Mouse (Mus musculus) forebrain, postnatal 0 days (tissue): Measurements from ENCODE around the gene Slc26a3. TPM values are rescaled to one million over a fixed set of nuclear protein-coding genes. Genes with fewer than 3 reads are reported as not detected.

ENCODE experiments used
- ATAC-seq: fragments of 200-750 bp; cut with Nextera tagmentation; 2 replicates; pipeline ENCODE4 v1.8.0; 2017; ENCODE audit warnings: mild to moderate bottlenecking, moderate library complexity
- DNase-seq: peaks from one replicate; pipeline ENCODE4 v3.0.0-alpha.2; 2015
- H3K27ac ChIP-seq: fragments of 300-500 bp; sonication (generic); 2 replicates; pipeline ENCODE4 v1.5.1; 2014; ENCODE audit warnings: low read depth, mild to moderate bottlenecking, antibody characterized with exemption, low read length, moderate library complexity, mixed read lengths
- H3K27me3 ChIP-seq: fragments of 300-500 bp; sonication (generic); 2 replicates; pipeline ENCODE4 v1.6.1; 2014; ENCODE audit warnings: mild to moderate bottlenecking, low read length, mixed read lengths; ENCODE audit not compliant: insufficient read depth
- H3K36me3 ChIP-seq: fragments of 300-500 bp; sonication (generic); 2 replicates; pipeline ENCODE4 v1.6.1; 2014; ENCODE audit warnings: mild to moderate bottlenecking, moderate library complexity; ENCODE audit not compliant: insufficient read depth
- H3K4me1 ChIP-seq: fragments of 300-500 bp; sonication (generic); 2 replicates; pipeline ENCODE4 v1.6.1; 2014; ENCODE audit warnings: antibody characterized with exemption; ENCODE audit not compliant: insufficient read depth
- H3K4me2 ChIP-seq: fragments of 300-500 bp; sonication (generic); 2 replicates; pipeline ENCODE4 v1.6.1; 2014; ENCODE audit warnings: low read depth, mild to moderate bottlenecking, moderate library complexity
- H3K4me3 ChIP-seq: fragments of 300-500 bp; sonication (generic); 2 replicates; pipeline ENCODE4 v1.5.1; 2014; ENCODE audit warnings: low read depth, low read length, mixed read lengths
- H3K9ac ChIP-seq: fragments of 300-500 bp; sonication (generic); 2 replicates; pipeline ENCODE4 v1.6.1; 2014; ENCODE audit warnings: mild to moderate bottlenecking
- H3K9me3 ChIP-seq: fragments of 300-500 bp; sonication (generic); 2 replicates; pipeline ENCODE4 v1.6.1; 2016; ENCODE audit warnings: low read length
- CTCF ChIP-seq: sonication (generic); IDR thresholded peaks from 2 replicates; pipeline ENCODE4 v1.5.1; 2016; ENCODE audit warnings: antibody characterized with exemption, control low read depth, low read depth
- WGBS: fragments of 180-500 bp; shearing (Covaris S2); extraction: QIAGEN DNeasy Blood & Tissue Kit; methylation state at CpG from one replicate; pipeline ENCODE4 v1.1.7; 2014; 5-methylcytosine and 5-hydroxymethylcytosine counted together
- polyA plus RNA-seq: library from polyadenylated mRNA; unstranded; fragments of >200 nt; fragmentation: Nextera tagmentation; extraction: Ambion mirVana; gene quantifications from 2 replicates; pipeline ENCODE4 v1.2.1, GENCODE M21; 2015
- total RNA-seq: library from RNA; depleted of rRNA; stranded (reverse); fragments of >200 nt; gene quantifications from 2 replicates; pipeline ENCODE4 v1.2.3, GENCODE M21; 2014

Gene Slc26a3
- total and polyA plus RNA-seq, 2 experiments from 2014 or later, result not detected

DNA sequence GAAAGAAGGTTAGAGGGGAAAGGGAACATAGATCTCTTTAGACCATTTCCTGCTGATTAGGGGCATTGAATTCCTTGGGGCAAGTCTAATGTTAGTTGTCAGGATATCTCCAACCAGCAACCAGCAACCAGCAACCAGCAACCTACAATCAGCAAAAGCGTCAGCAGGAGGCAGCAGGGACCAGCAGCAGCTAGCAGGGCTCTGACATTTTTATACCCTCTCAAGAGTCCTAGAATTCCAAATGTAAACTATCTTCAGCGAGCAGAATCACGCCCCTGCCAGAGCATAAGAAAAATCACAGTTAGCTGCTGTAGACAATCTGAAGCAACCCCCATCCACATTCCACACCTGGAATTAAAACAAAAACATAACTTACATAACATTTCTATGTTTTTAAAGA is 3.4 kb upstream of the Slc26a3 start:
- no peaks in the 10 kb centered on the region for H3K36me3 ChIP-seq
- H3K27ac ChIP-seq, result no peak overlapping the region
- WGBS, result 78% methylated on average over 3 of the region's 3 CpGs
- H3K9me3 ChIP-seq, result no peaks in the 10 kb centered on the region
- no peak for ATAC-seq
- TF ChIP-seq CTCF, result no peak
- no peak overlapping the region for H3K4me2 ChIP-seq
- DNase-seq, result no peak
- H3K27me3 ChIP-seq, result no peaks in the 10 kb centered on the region
- no peak overlapping the region for H3K9ac ChIP-seq
- no peaks in the 10 kb centered on the region for H3K4me1 ChIP-seq
- no peak overlapping the region for H3K4me3 ChIP-seq

DNA sequence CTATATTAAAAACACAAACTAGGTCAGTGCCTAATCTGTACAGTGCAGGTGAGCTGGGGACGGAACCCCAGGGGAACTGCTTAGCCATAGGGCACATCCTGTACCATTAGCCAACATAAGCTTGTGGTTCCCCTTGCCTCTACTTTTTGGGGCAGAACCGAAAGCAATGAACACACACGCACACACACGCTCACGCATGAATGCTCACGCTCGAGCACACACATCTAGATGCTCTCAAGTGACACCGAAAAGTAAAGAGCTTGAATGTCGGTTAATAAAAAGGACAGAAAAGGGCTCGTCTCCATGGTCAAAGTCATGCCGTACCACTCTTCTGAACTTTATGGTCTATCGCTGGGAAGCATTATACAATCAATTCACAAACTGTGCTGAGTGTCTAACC is 1.0 kb downstream of the Slc26a3 start:
- H3K27me3 ChIP-seq, result no peaks in the 10 kb centered on the region
- no peaks in the 10 kb centered on the region for H3K36me3 ChIP-seq
- no peak overlapping the region for H3K27ac ChIP-seq
- H3K4me3 ChIP-seq, result no peak overlapping the region
- DNase-seq (no peak), ATAC-seq (no peak)
- H3K9me3 ChIP-seq, result no peaks in the 10 kb centered on the region
- no peak overlapping the region for H3K4me2 ChIP-seq
- H3K9ac ChIP-seq, result no peak overlapping the region
- WGBS, result 94% methylated on average over 12 of the region's 12 CpGs
- no peak for TF ChIP-seq CTCF
- no peaks in the 10 kb centered on the region for H3K4me1 ChIP-seq

DNA sequence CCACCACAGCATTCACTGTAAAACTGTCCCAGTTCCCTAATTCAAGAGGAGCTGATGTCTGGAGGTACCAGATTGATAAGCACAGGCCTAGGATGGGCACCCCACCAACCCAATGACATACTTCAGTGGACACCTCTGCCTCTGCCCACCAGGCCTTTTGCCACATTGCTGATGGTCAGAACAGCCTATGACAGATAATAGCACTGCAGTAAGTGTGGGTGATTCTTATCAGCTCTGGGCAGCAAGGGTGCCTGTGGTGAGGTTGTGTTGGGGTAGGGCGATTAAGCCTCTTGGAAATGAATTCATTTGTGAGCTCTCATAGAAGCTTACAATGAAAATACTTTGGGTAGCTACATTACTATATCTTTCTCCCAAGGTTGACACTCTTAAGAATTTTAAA is 5.2 kb downstream of the Slc26a3 start:
- no peak overlapping the region for H3K9ac ChIP-seq
- 93% methylated on average over 1 of the region's 1 CpGs for WGBS
- no peak overlapping the region for H3K4me3 ChIP-seq
- DNase-seq (no peak), ATAC-seq (no peak)
- no peaks in the 10 kb centered on the region for H3K36me3 ChIP-seq
- no peak overlapping the region for H3K4me2 ChIP-seq
- H3K27ac ChIP-seq, result no peak overlapping the region
- TF ChIP-seq CTCF, result no peak
- H3K27me3 ChIP-seq, result no peaks in the 10 kb centered on the region
- no peaks in the 10 kb centered on the region for H3K4me1 ChIP-seq
- H3K9me3 ChIP-seq, result no peaks in the 10 kb centered on the region

DNA sequence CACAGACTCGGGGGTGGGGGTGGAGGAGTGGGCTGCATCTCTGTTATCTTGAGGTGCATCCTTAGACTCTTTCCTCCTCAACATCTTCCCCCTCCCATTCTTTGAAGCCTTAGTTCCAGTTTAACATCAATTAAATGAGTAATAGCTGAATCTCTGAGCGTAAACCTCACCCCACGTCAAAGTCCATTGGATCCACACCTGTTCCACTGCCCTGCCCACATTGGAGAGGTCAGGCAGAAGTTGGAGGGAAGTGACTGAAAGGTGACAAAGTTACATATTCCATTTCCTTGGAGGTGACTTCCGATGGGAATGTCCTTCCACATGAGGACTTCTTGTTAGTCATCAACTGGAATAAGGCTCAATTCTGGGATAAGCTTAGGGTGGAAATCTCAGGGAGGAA is 7.0 kb downstream of the Slc26a3 start:
- no peak for DNase-seq
- H3K4me3 ChIP-seq, result no peak overlapping the region
- H3K27me3 ChIP-seq, result no peaks in the 10 kb centered on the region
- H3K9me3 ChIP-seq, result no peaks in the 10 kb centered on the region
- ATAC-seq, result no peak
- H3K36me3 ChIP-seq, result no peaks in the 10 kb centered on the region
- H3K27ac ChIP-seq, result no peak overlapping the region
- 92% methylated on average over 4 of the region's 4 CpGs for WGBS
- no peak overlapping the region for H3K9ac ChIP-seq
- no peak overlapping the region for H3K4me2 ChIP-seq
- no peaks in the 10 kb centered on the region for H3K4me1 ChIP-seq
- TF ChIP-seq CTCF, result no peak

DNA sequence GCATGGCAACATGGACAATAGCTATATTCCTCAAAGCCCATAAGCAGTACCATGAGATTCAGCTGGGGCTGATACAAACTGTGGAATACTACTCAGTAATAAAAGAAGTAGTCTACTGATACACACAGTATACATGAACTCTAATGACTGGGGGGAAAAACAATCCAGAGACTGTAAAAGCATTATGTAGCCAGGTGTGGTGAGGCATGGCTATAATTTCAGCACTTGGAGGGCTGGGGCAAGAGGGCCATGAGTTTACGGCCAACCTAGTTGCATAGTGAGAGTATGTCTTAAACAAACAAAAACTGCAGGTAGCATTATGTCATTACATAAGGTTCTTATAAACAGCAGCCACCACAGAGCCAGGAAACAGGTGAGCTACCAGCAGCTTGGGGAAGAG is 10.2 kb downstream of the Slc26a3 start:
- Histone ChIP-seq H3K4me1 (no peaks in the 10 kb centered on the region), H3K27me3 (no peaks in the 10 kb centered on the region), H3K9ac (no peak overlapping the region), H3K4me3 (no peak overlapping the region), H3K36me3 (no peaks in the 10 kb centered on the region), H3K4me2 (no peak overlapping the region), H3K27ac (no peak overlapping the region), H3K9me3 (no peaks in the 10 kb centered on the region)
- ATAC-seq (no peak), DNase-seq (no peak)
- TF ChIP-seq CTCF, result no peak
- 96% methylated on average over 1 of the region's 1 CpGs for WGBS

DNA sequence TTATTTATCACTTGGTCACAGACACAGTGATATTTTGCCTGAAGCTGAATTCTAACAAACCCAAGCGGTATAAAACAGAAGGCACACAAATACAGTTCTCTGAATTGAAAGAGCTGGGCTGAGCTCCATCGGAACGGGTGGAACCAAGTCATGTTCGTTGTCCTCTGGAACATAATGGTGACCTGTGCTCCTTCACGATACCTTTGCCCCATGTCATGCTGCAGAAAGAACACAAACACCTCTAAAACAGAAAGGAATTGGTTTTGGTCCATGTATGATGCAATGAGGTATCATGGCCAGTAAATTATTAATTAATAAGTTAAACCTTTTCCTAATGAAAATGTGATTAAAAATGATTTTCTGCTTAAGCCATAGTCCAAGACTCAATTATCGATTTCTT is 11.3 kb downstream of the Slc26a3 start:
- ATAC-seq (no peak), DNase-seq (no peak)
- no peaks in the 10 kb centered on the region for H3K9me3 ChIP-seq
- no peaks in the 10 kb centered on the region for H3K27me3 ChIP-seq
- WGBS, result 90% methylated on average over 6 of the region's 6 CpGs
- no peak for TF ChIP-seq CTCF
- no peak overlapping the region for H3K4me3 ChIP-seq
- no peak overlapping the region for H3K27ac ChIP-seq
- no peak overlapping the region for H3K4me2 ChIP-seq
- no peak overlapping the region for H3K9ac ChIP-seq
- H3K36me3 ChIP-seq, result no peaks in the 10 kb centered on the region
- no peaks in the 10 kb centered on the region for H3K4me1 ChIP-seq

DNA sequence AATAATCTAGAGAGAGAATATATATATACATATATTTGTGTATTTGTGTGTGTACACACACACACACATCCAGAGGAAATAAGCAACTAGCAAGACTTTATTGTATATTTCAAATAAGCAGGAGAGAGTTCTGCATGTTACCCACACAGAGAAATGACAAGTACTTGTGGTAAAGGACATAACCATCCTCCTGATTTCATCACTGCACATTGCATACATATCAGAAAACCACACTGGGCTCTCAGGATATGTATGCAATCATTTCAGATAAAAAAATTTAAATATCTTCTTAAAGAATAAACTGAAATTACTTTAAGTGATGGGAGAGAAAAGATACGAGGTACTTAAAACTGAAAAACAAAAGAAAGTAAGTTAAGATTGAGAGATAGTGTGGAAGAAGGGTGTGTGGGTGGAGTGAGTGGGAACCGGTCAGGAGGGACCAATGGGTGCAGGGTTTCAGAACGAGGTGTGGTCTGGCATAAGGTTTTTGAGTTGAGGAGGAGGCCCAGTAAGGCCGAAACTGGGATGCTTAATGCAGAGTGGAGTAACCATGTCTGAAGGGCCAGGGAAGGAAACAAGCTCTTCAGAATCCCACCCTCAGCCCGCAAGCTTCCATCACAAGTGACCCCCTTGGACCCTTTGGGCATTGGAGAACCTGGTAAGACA is 14.0 kb downstream of the Slc26a3 start:
- no peak overlapping the region for H3K27ac ChIP-seq
- DNase-seq, result no peak
- no peak for ATAC-seq
- no peaks in the 10 kb centered on the region for H3K4me1 ChIP-seq
- H3K27me3 ChIP-seq, result no peaks in the 10 kb centered on the region
- H3K4me2 ChIP-seq, result no peak overlapping the region
- no peak for TF ChIP-seq CTCF
- no peaks in the 10 kb centered on the region for H3K9me3 ChIP-seq
- H3K9ac ChIP-seq, result no peak overlapping the region
- H3K36me3 ChIP-seq, result no peaks in the 10 kb centered on the region
- WGBS, result 85% methylated on average over 5 of the region's 5 CpGs
- H3K4me3 ChIP-seq, result no peak overlapping the region
